Mouse (Mus musculus) ES-CJ7 (cell line): ENCODE measurements around the gene 1600015I10Rik.
"Not testable (repeated sequence)": the region's sequence is repeated elsewhere in the genome, so short reads cannot be mapped to it uniquely, and the experiment has no call there.

ENCODE experiments used
- DNase-seq: peaks from one replicate; pipeline ENCODE4 v3.0.0; 2011; ENCODE audit warnings: low read depth, low spot score

The 1600015I10Rik gene

DNA sequence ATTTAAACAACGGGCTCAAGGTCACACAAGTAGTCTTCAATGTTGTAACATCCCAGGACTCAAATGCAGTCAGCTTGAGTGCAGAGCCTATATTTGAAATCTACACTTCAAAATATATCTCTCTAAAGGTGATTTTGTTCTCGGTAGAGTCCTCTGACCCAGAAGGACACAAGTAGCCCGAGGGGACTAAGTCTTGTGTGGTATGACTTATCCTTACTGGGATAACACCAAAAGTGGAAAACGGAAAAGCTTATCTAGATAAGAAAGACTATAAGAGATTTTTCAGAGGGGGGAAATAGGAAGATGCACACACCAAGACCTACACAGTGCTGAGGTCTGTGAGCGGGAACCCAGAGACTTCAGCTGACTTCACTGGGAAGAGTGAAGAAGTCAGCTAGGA is at the start of gene 1600015I10Rik:
TSS of gene 1600015I10Rik (plus strand) at position 301 of the 400 bp plus-strand sequence.
- DNase-seq: no peak

DNA sequence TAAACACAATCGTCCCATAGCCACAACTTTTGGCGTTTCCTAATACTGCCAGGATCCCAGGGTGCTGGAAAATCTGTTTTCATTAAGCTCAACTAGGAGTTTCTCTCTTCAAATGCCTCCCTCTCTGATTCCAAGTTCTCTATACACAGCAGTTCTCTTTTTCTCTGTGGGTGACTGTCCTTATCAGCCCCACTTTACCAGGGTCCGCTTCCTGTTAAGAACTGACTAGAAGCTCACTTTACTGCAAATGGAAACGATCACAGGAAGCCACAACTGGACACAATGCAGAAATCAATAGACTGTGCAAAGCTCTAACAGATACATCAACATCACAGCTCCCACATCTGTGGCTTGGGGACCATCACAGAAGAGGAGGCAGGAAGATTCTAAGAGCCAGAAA is 35.5 kb upstream of the 1600015I10Rik start:
- DNase-seq: no peak

DNA sequence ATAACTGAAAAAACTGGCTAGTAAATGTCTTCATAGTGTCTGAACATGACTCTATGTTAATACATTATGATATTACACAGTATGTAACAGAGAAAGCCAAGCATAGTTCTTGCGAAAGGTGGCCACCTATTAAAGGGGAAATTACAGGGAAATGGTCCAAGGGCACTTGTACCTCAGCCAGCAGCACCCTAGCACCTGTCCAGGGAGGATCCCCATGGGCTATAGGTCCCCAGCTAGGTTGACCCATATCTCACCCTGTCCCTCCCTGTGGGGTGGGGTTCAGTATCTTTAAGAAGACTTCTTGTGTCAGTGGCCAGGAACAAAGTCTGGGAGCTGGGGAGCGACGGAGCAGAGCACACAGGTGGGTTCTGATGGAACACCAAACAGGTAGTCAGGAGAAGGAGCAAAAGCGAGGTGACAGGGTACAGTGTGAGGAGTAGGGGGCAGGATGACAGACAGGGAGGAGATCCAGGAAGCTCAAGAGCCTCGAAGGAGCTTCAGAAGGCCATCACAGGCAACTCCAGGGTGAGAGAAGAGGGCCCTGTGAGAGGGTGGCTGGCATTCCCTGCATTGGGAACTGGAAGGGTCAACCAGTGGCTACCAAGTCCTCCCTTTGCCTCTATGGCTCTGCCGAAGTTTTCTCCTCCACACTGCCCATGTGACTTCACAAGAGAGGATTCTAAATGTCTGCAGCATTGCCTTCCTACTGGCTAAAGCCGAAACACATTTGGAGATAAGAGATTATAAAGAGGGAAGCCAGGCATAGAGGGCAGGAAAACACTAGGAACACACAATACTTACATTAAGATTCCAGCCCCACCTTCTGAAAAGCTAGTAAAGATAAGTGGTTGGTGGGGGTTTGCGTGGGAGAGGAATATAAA is 34.5 kb upstream of the 1600015I10Rik start:
- no peak for DNase-seq

DNA sequence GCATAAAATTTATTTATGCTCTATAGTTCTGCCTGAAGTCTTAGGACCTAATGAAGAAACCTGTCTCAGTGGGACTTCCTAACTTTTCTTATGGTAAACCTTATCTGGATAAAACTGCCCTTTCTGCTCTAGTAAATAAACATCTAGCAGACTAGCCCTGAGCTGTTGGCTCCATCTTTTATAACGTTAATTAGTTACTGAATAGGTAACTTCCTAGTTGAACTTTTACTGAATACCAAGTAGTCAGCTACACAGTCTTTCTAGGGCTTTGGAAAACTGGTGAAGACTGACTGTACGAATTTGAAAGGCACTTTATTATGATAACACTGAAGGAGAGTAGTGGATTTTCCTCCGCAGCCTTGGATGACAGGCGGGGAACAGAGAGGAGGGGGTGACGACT is 33.8 kb upstream of the 1600015I10Rik start:
- DNase-seq: peak; percentile 27

DNA sequence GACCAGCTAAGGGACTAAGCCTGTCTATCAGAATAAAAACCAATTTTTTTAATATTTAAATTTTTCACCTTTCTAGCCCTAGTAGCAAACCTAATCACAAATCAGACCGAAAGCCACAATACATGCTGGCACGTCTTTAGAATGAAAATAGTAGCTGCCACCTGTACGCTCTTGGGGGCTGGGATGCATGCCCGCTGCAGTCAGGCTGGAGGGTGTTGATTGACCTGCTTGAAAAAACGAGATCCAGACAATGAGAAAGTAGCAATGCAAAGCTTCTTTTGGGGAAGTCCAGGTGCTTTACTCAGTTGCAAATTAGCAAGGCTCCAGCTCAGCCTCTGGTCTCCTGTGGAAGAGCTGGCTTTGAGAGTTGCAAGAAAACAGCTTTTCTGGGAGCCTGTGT is 32.7 kb upstream of the 1600015I10Rik start:
- no peak for DNase-seq

DNA sequence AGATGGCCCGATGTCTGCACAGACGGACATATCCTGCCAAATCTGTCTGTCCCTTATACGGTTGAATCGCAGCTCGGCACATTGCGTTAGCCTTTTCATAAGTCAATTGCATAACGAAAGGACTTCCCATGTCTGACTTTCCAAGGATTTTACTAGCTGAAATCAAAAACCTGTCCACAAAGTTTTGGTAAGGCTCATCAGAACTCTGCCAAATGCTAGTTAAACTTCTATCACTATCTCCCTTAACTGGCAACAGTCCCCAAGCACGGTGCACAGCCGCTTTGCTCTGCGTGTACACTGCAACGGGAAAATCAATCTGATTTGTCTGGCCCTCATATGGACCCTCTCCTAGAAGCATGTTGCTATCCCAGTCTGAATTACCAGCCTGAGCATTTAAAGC is 28.4 kb upstream of the 1600015I10Rik start:
- not testable (repeated sequence) for DNase-seq

DNA sequence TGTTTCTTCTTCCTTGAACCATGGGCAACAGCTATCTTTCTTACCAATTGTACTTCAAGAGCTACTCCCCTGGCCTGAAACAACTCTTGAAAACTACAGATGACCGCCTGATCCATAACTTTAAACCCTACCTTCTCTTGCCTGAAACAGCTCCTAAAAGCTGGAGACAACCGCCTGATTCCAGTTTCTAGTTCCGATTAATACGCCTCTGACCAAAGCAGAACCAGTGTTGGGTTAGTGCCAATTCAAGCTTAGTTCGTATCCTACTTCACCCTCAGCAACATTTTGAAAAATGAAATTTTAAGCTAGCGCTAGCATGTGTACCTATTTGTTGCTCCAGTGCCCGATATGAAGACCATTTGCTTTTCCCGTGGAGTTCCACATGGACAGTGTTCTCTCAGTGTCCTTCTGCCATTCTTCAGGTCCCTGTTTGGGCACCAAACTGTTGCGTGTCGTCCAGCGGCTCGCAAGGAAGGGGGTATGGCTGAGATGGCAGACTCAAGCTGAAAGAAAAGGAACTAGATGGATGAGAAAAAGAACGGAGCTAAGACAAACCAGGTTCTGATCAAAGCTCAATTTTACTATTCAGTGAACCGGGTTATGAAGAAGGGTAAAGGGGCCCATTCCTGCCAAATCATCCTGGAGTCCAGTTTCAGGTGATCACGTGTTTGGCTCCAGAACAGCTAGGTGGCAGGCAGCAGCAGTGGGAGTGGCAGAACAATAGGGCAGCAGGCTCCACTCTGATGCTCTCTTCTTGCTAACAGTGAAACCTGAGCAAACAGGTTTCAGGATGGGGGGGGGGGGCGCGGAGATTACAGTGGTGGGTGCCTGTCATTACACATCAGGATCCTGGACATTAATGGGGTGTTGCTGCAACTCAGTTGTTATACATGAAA is 26.9 kb upstream of the 1600015I10Rik start:
- no peak for DNase-seq

DNA sequence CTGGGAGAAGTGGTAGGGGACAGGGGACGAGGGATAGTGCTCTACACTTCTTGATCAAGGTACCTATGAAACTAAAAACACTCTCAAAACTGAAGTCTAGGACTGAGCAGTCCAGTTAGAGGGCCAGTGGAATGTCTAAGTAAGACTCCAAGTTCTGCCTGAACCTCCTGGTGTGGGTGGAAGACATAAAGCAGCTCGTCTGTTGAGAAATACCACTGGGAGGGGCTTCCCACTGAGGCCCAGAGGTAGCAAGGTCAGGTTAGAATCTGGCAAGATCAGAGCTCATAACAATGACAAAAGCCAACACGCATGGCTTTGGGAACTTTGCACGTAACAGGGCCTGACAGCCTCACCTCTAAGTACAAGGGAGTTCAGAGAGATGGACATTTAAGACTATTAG is 26.3 kb upstream of the 1600015I10Rik start:
- DNase-seq: no peak

DNA sequence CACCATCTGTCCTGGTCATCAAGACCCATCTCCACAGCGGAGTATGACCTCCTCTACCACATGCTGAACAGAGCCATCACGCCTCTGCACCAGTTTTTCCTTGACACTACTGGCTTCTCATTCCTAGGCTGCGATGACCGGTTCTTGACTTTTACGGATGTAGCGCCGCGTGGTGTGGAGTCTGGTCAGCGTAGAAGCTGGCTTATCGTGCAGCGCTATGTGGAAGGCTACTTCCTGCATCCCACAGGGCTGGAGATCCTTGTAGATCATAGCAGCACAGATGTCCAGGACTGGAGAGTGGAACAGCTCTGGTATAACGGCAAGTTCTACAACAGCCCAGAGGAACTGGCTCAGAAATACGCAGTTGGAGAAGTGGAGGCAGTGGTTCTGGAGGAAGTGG is 24.1 kb upstream of the 1600015I10Rik start:
- no peak for DNase-seq

DNA sequence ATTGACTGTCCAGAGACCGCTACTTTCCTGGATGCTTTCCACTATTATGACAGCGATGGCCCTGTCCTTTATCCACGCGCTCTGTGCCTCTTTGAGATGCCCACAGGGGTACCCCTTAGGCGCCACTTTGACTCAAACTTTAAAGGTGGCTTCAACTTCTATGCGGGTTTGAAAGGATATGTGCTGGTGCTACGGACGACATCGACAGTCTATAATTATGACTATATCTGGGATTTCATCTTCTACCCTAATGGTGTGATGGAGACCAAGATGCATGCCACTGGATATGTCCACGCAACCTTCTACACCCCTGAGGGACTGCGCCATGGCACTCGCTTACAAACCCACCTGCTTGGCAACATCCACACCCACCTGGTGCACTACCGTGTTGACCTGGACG is 23.3 kb upstream of the 1600015I10Rik start:
- no peak for DNase-seq

DNA sequence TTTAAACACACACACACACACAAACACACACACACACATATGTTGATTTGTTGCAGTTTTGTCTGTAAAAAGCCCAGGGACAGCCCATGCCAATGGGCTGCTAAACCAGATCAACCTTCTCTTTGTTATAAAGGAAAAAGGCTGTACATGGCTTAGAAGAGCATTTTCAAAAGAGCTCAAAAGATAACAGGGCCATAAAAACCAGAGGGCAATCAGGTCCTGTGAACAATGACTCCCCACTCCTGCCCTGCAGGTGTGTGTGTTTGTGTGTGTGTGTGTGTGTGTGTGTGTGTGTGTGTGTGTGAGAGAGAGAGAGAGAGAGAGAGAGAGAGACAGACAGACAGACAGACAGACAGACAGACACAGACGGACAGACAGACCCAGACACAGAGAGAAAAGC is 20.5 kb upstream of the 1600015I10Rik start:
- no peak for DNase-seq

DNA sequence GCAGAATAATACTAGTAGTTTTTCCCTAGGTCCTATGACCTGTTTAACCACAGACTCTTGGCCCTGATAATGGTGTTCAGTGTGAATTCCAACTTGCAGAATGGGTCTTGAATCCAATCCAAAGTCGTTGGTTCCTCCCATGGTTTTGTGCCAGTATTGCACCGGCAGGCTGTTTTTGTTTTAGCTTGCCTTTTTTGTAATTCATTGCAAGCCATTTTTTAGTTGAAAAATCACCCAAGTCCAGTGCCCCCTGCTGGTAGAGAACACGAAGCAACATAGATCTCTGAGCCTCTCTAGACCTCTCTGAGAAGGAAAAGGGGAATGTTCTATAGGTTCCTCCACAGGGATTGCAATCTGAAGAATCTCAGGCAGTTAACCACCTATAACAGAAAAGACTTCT is 17.7 kb upstream of the 1600015I10Rik start:
- DNase-seq: peak; percentile 39

DNA sequence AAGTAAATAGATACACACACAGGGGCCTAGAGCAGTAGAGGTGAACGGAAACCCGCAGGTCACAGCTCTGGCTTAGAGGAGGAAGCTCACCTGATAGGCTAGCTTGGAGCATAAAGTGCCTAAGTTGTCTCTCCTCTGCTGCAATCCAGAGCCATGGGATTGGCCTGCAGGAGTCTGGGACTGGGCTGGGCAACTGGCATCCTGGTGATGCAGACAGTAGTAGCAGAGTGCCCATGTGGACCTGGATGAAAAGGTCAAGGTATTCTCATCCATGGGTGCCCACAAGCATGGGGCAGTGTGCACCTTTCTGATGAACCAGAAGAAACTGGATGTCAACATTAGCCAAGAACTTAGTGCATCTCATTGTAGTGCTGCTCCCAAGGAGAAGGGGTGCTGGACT is 16.1 kb upstream of the 1600015I10Rik start:
- no peak for DNase-seq

DNA sequence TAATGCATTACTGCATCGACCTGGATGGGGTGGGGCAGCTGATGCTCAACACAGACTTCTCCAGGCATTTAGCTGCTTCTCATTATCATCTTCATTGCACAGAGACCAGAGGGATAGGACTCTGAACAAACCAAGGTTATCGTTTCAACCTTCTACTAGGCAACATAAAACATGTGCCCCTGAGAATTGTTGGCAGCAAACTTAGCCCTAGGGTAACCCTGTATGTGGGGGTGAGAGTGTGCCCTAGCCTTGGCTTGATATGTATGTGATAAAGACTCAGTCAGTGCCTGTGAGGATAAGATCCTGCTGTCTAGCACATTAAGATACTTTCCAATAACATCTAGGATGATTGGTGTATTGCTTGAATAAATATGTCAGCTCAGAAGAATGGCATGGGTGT is 19.9 kb downstream of the 1600015I10Rik start:
- no peak for DNase-seq

DNA sequence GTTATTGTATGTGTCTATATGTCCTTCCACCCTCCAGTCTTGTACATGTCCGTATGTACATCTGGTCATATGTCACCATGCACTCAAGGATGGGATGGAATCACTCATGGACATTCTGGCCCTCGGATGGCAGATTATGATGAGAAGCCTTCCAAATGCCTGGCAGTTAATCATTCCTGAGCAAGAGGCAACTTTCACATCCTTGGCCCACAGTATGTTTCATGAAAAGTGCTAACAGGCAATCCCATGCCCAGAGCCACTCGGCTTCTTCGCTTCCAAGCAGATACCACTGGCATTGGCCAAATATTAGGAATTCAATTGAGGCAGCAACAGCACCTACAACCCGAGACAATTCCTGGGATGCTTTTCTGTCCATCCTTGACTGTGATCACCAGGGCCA is 21.0 kb downstream of the 1600015I10Rik start:
- no peak for DNase-seq

DNA sequence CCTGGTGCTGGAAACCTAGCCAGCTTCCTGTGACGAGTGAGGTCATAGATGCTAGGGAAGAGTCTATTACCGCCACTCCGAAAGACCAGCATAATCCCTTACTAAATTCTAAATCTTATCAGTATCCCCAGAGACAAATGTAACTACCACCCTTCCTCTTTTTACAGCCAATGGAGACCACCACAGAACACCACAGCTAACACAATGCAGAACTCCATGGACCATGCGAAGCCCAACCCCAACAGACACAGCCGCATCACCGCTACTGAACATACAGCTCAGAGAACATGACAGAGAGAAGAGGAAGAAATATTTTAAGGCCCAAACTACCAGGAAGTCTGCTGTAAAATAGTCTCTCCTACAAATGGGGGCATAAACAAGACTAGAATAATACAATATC is 21.9 kb downstream of the 1600015I10Rik start:
- no peak for DNase-seq

DNA sequence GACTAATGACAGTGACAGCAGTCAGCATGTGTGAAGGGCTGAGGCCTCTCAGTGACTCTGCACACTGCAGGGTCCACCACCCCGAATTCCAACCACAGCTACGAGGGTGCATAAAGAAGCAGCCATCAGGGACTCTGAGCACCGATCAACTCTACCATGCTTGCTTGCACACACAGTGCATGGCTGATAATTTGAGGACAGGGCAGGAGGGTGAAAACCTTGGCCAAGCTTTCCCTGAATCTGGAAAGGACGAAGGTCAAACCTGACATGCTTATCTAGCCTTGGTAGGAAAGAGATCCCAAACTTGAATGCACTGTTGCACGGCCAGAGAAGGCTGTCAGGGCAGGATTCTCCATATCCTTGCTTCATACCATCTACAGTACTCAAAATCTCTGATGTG is 23.5 kb downstream of the 1600015I10Rik start:
- no peak for DNase-seq

DNA sequence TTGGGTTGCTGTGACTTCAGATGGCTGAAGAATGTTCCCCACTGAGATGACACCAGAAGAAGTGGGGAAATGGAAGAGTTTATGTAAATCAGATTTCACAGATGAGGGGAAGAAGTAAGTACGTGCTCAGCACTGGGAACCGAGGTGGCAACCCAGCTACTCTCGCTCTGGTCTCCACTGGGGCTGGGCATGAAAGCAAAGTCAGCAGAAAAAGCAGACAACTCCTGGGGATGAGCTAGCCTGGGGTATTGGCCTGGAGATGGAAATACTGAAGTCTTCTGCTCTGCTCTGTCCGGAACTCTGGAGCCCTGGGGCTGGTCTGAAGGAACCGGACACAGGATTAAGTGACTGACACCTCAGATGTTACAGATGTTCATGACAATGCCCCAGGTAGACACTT is 24.5 kb downstream of the 1600015I10Rik start:
- DNase-seq: no peak

DNA sequence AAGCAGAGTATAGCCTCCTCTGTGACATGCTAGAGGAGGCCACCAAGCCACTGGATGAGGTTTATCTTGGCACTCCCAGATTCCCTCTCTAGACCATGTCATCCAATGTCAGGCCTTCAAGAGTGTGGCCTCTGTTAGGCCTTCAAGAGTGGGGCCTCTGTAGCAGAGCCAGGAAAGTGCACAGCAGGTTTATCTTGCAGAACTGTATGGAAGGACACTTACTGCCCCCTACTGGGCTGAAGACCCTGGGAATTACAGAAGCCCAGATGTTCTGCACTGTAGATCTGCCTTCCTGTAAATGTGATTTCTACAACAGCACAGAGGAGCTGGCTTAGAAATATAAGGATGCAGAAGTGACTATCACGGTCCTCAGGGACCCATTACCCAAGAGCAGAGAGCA is 25.3 kb downstream of the 1600015I10Rik start:
- peak; percentile 48 for DNase-seq

DNA sequence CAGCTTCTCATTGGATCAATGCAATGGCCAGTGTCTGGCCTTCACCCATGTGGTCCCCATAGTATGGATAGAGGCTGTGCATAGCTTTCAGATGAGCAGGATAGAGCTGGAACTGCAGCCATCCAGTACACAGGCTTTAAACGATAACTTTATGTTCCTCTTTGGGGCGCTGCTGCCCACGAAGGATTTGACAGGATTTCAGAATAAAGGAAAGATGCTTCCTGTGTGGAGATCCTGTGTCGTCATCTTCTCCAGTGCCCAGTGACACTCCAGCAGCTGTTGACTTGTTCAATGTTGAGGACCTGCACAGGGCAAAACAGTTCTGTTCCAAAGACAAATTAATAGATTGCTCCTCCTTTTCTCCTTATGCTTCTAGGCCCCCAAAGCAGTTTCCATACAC is 27.1 kb downstream of the 1600015I10Rik start:
- DNase-seq: no peak

DNA sequence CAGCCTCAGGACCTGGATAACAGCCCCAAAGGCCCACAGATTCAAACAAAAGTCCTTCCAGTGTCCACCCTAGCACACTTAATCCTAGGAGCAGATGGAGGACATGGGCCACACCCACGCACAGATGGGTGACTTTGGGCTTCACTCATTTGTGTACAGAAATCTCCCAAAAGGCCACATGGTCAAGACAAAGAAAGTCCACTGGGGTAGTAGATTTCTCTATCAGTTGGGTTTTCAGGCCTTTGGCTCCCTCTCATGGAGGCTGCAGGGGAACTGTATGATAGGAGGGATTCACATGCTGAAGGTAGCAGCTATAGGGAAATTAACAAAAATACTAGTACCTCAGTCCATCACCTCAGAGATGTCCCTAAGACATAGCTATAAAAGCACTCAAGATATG is 28.4 kb downstream of the 1600015I10Rik start:
- DNase-seq: peak; percentile 33

DNA sequence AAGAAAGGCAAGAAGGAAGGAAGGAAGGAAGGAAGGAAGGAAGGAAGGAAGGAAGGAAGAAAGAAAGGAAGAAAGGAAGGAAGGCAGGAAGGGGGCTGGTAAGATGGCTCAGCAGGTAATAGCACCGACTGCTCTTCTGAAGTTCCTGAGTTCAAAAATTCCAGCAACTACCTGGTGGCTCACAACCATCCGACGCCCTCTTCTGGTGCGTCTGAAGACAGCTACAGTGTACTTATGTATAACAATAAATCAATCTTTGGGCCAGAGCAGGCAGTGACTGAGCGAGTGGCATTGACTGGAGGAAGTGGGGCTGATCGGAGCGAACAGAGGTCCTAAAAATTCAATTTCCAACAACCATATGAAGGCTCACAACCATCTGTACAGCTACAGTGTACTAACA is 29.5 kb downstream of the 1600015I10Rik start:
- DNase-seq: peak; percentile 74

DNA sequence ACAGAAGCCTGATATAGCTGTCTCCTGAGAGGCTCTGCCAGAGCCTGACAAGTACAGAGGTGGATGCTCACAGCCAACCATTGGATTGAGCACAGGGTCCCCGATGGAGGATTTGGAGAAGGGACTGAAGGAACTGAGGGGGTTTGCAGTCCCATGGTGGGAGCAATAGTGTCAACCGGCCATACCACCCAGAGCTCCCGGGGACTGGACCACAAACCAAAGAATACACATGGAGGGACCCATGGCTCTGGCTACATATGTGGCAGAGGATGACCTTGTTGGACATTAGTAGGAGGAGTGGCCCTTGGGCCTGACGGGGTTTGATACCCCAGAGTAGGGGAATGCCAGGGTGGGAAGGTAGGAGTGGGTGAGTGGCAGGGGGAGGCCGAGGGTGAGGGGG is 37.0 kb downstream of the 1600015I10Rik start:
- not testable (repeated sequence) for DNase-seq
